Mouse (Mus musculus) thymus, postnatal 14 days (tissue): ENCODE results near the gene Sco1.
"Not testable (repeated sequence)": the region's sequence is repeated elsewhere in the genome, so short reads cannot be mapped to it uniquely, and the experiment has no call there.

ENCODE experiments used
- DNase-seq: peaks from one replicate; pipeline ENCODE4 v3.0.0; 2021

The Sco1 gene

GRCm38 (mm10) chr11:67052321-67052952, at the start of gene Sco1, which contains the start of gene Adprm:
Gene Sco1 (plus strand): TSS chr11:67052670.
Gene Adprm (minus strand): TSS chr11:67052594.
- DNase-seq: peak; percentile 86

GRCm38 (mm10) chr11:67002911-67003310, 49.6 kb upstream of the Sco1 start:
- DNase-seq: no peak

- DNase-seq: no peak
These were observed 44.5 kb upstream of the Sco1 start for GRCm38 (mm10) chr11:67007961-67008360.

GRCm38 (mm10) chr11:67008528-67008927, 43.9 kb upstream of the Sco1 start:
- DNase-seq: no peak

GRCm38 (mm10) chr11:67010430-67010829, 42.0 kb upstream of the Sco1 start:
- DNase-seq: no peak

- no peak for DNase-seq
These were observed 40.8 kb upstream of the Sco1 start for GRCm38 (mm10) chr11:67011635-67012034.

- DNase-seq: no peak
These were observed 34.5 kb upstream of the Sco1 start for GRCm38 (mm10) chr11:67017801-67018591.

GRCm38 (mm10) chr11:67019711-67020475, 32.6 kb upstream of the Sco1 start:
- DNase-seq: no peak

- DNase-seq: peak; percentile 65
These were observed 31.5 kb upstream of the Sco1 start for GRCm38 (mm10) chr11:67020948-67021347.

GRCm38 (mm10) chr11:67022354-67023115, 29.9 kb upstream of the Sco1 start:
- DNase-seq: peak; percentile 24

- not testable (repeated sequence) for DNase-seq
These were observed 29.3 kb upstream of the Sco1 start for GRCm38 (mm10) chr11:67023191-67023590.

GRCm38 (mm10) chr11:67023802-67024340, 28.6 kb upstream of the Sco1 start:
- DNase-seq: no peak

GRCm38 (mm10) chr11:67024867-67025477, 27.5 kb upstream of the Sco1 start, which contains the start of gene Tmem220:
Gene Tmem220 (plus strand): TSS chr11:67025154.
- DNase-seq: peak; percentile 94

- DNase-seq: no peak
These were observed 21.4 kb upstream of the Sco1 start for GRCm38 (mm10) chr11:67030904-67031602.

- no peak for DNase-seq
These were observed 20.9 kb upstream of the Sco1 start for GRCm38 (mm10) chr11:67031603-67031915.

GRCm38 (mm10) chr11:67034775-67035485, 17.5 kb upstream of the Sco1 start:
- no peak for DNase-seq

GRCm38 (mm10) chr11:67036229-67036628, 16.2 kb upstream of the Sco1 start:
- DNase-seq: no peak

GRCm38 (mm10) chr11:67036892-67037291, 15.6 kb upstream of the Sco1 start:
- DNase-seq: no peak

- DNase-seq: no peak
These were observed 12.7 kb upstream of the Sco1 start for GRCm38 (mm10) chr11:67039799-67040198.

GRCm38 (mm10) chr11:67040483-67040882, 12.0 kb upstream of the Sco1 start:
- DNase-seq: no peak

GRCm38 (mm10) chr11:67043007-67043406, 9.5 kb upstream of the Sco1 start:
- DNase-seq: no peak
